Mouse (Mus musculus) ES-E14 (cell line): ENCODE results near the gene Tmem268. TPM values are rescaled to one million over a fixed set of nuclear protein-coding genes. Genes with fewer than 3 reads are reported as not detected.

Experiments
- DNase-seq: peaks from one replicate; pipeline ENCODE4 v3.0.0-alpha.2; 2013; ENCODE audit warnings: low read depth, low spot score
- H3K27ac ChIP-seq: 2 replicates; pipeline ENCODE4 v1.5.1; 2012; ENCODE audit warnings: low read depth, mild to moderate bottlenecking, low read length, moderate library complexity, mixed read lengths; ENCODE audit not compliant: poor library complexity, insufficient read depth, severe bottlenecking
- H3K36me3 ChIP-seq: 2 replicates; pipeline ENCODE4 v1.6.1; 2012; ENCODE audit warnings: mild to moderate bottlenecking, low read length, moderate library complexity, mixed read lengths; ENCODE audit not compliant: control insufficient read depth, poor library complexity, insufficient read depth, severe bottlenecking
- H3K4me1 ChIP-seq, 2 experiments: fragments of 150-350 bp in 1 of 2; sonication (generic) in 1 of 2; 2 replicates each; pipeline ENCODE4 v1.6.1; 2012; ENCODE audit warnings: low read length in 2 of 2, mild to moderate bottlenecking in 1 of 2, mixed read lengths in 1 of 2; ENCODE audit not compliant: control insufficient read depth in 2 of 2, insufficient read depth in 2 of 2, poor library complexity in 1 of 2
- H3K4me3 ChIP-seq, 2 experiments: fragments of 150-350 bp in 1 of 2; sonication (generic) in 1 of 2; 2 replicates each; pipeline ENCODE4 v1.5.1; 2012; ENCODE audit warnings: low read length in 2 of 2, low read depth in 1 of 2, mild to moderate bottlenecking in 1 of 2, mixed read lengths in 1 of 2; ENCODE audit not compliant: insufficient read depth in 1 of 2, poor library complexity in 1 of 2, severe bottlenecking in 1 of 2
- H3K9ac ChIP-seq: 2 replicates; pipeline ENCODE4 v1.6.1; 2012; ENCODE audit warnings: low read depth, mild to moderate bottlenecking, low read length, mixed read lengths; ENCODE audit not compliant: poor library complexity, insufficient read depth, severe bottlenecking
- H3K9me3 ChIP-seq: fragments of 150-350 bp; sonication (generic); 2 replicates; pipeline ENCODE4 v1.6.1; 2012; ENCODE audit warnings: low read depth, mild to moderate bottlenecking, low read length; ENCODE audit not compliant: control insufficient read depth, insufficient read depth
- CHD2 ChIP-seq: IDR thresholded peaks from 2 replicates; pipeline ENCODE4 v1.6.1; 2014; ENCODE audit warnings: mild to moderate bottlenecking, low read depth, low read length, inconsistent platforms
- HCFC1 ChIP-seq: IDR thresholded peaks from 2 replicates; pipeline ENCODE4 v1.6.1; 2012; ENCODE audit warnings: low read length, inconsistent platforms, borderline replicate concordance; ENCODE audit not compliant: insufficient read depth
- MAFK ChIP-seq: IDR thresholded peaks from 2 replicates; pipeline ENCODE4 v1.6.1; 2014; ENCODE audit warnings: mild to moderate bottlenecking, low read depth, low read length, inconsistent platforms; ENCODE audit not compliant: insufficient read depth
- ZC3H11A ChIP-seq: IDR thresholded peaks from 2 replicates; pipeline ENCODE4 v1.6.1; 2012; ENCODE audit warnings: low read depth, mild to moderate bottlenecking, inconsistent platforms, low read length, borderline replicate concordance
- ZNF384 ChIP-seq: IDR thresholded peaks from 2 replicates; pipeline ENCODE4 v1.6.1; 2012; ENCODE audit warnings: low read depth, low read length, inconsistent platforms
- in situ Hi-C, 2 experiments: fragments of 600-800 bp; cut with MboI; formaldehyde crosslinking; loops; one replicate each; pipeline ENCODE4 v1.15.1; 2025; ENCODE audit warnings: low sequenced_read_pairs in 2 of 2, inconsistent platforms in 1 of 2; ENCODE audit not compliant: unreplicated experiment in 2 of 2
- total RNA-seq: library from RNA; depleted of rRNA; stranded (reverse); fragments of 300-350 nt; gene quantifications from 2 replicates; pipeline ENCODE4 v1.2.3, GENCODE M21; 2012

Gene Tmem268
- total RNA-seq, 1 experiment: 4.1 TPM

GRCm38 (mm10) chr4:63562742-63563141 lies 4.2 kb downstream of the Tmem268 start:
- Histone ChIP-seq H3K4me1 (peaks cover 2 to 8% of the 10 kb centered on the region in 2 experiments; a peak in 2 of 4 replicates), H3K4me3 (no peak overlapping the region), H3K27ac (no peak overlapping the region), H3K9ac (no peak overlapping the region), H3K9me3 (no peaks in the 10 kb centered on the region), H3K36me3 (peaks cover 2% of the 10 kb centered on the region; the same call in 1 of the 2 replicates)
- in situ Hi-C loops: no loop called here
- TF ChIP-seq ZC3H11A: no peak
- no peak for TF ChIP-seq CHD2
- TF ChIP-seq ZNF384: no peak
- no peak for TF ChIP-seq MAFK
- no peak for TF ChIP-seq HCFC1
- DNase-seq: no peak

GRCm38 (mm10) chr4:63567712-63568390 lies 9.3 kb downstream of the Tmem268 start:
- DNase-seq: no peak
- Histone ChIP-seq H3K36me3 (peaks cover 9% of the 10 kb centered on the region; the same call in 1 of the 2 replicates), H3K4me3 (no peak overlapping the region), H3K9me3 (0 out of 2 replicates have a peak, but pooled peaks cover 1% of the 10 kb centered on the region), H3K27ac (no peak overlapping the region), H3K9ac (no peak overlapping the region), H3K4me1 (no peaks in the 10 kb centered on the region)
- in situ Hi-C loops: no loop called here
- no peak for TF ChIP-seq HCFC1
- TF ChIP-seq ZC3H11A: no peak
- no peak for TF ChIP-seq ZNF384
- no peak for TF ChIP-seq MAFK
- TF ChIP-seq CHD2: no peak

GRCm38 (mm10) chr4:63569322-63569721 lies 10.7 kb downstream of the Tmem268 start:
- Histone ChIP-seq H3K9me3 (0 out of 2 replicates have a peak, but pooled peaks cover 4% of the 10 kb centered on the region), H3K27ac (no peak overlapping the region), H3K36me3 (peaks cover 11% of the 10 kb centered on the region; the same call in 1 of the 2 replicates), H3K9ac (no peak overlapping the region), H3K4me3 (no peak overlapping the region), H3K4me1 (no peaks in the 10 kb centered on the region)
- TF ChIP-seq ZNF384: no peak
- TF ChIP-seq CHD2: no peak
- no peak for TF ChIP-seq HCFC1
- no peak for TF ChIP-seq MAFK
- no peak for TF ChIP-seq ZC3H11A
- DNase-seq: no peak
- in situ Hi-C loops: no loop called here

- peaks cover 11% of the 10 kb centered on the region; the same call in 1 of the 2 replicates for H3K36me3 ChIP-seq
- no peak overlapping the region for H3K27ac ChIP-seq
- H3K4me3 ChIP-seq: no peak overlapping the region
- no peak for TF ChIP-seq ZNF384
- no peak for TF ChIP-seq HCFC1
- no peak for TF ChIP-seq CHD2
- no peak for TF ChIP-seq MAFK
- no peak for TF ChIP-seq ZC3H11A
- H3K9ac ChIP-seq: no peak overlapping the region
- in situ Hi-C loops: no loop called here
- H3K9me3 ChIP-seq: 0 out of 2 replicates have a peak, but pooled peaks cover 4% of the 10 kb centered on the region
- no peak for DNase-seq
- H3K4me1 ChIP-seq: no peaks in the 10 kb centered on the region
Observed at GRCm38 (mm10) chr4:63570208-63570781, 11.7 kb downstream of the Tmem268 start.
